In the genomic region with DNA sequence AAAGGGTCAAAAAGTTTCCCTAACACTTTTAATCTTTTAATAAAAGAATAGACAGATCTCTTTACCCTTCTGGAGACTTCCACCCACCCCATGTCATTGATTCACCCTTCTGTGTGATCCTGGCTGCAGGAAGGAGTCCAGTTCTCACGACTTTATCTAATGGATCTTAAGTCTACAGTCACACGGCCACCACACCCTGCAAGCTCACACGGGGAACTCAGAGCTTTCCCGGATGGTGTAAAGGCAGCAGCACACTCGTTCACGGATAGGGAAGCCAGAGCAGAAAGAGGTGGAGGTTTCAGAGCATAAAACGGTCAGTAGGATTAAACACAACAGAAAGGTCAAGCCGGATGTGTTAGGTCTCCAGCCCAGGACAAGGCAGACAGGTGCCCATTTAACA, we compare ENCODE assay signal across 27 mouse cellular contexts. TPM values are rescaled to one million over a fixed set of nuclear protein-coding genes. Genes with fewer than 3 reads are reported as not detected.
DNase-seq lines count a peak whose midpoint lies in the region; ATAC-seq and TF ChIP-seq lines count a peak whose summit lies in the region.
"Had no signal": no experiment of that assay in that cellular context is flagged by ENCODE, and none has a peak within 500 bp of the region (broad histone marks: within the 10 kb centered on the region; RNA-seq: fewer than 3 reads in every experiment).

No protein-coding gene starts in this region.

- no peak overlapping the region for H3K4me3 ChIP-seq in heart, embryonic 12.5 days
- H3K4me3 ChIP-seq in intestine, embryonic 15.5 days (replicated peaks) = no peak overlapping the region
- peak overlapping the region; percentile 46 for H3K4me3 ChIP-seq in small intestine, adult 2 months (ENCODE audit: low read depth, low read length)
- 0 out of 2 replicates have a peak overlapping the region, but pooled peaks have one; percentile 6 for H3K4me3 ChIP-seq in stomach, embryonic 16.5 days (replicated peaks; ENCODE audit: low read length)
- H3K4me3 ChIP-seq in hindbrain, embryonic 11.5 days (ENCODE audit: low read depth, low read length) = no peak overlapping the region
- H3K4me3 ChIP-seq: embryonic facial prominence, embryonic 12.5 days; embryonic facial prominence, embryonic 15.5 days; gastrocnemius, adult 2 months; heart, embryonic 13.5 days; hindbrain, embryonic 12.5 days; hindbrain, embryonic 15.5 days had no signal

- H3K27ac ChIP-seq in heart, embryonic 12.5 days (ENCODE audit: poor library complexity, severe bottlenecking) = no peak overlapping the region
- peak overlapping the region; percentile 39; the same call in 1 of the 2 replicates for H3K27ac ChIP-seq in intestine, embryonic 15.5 days
- peak overlapping the region; percentile 89 for H3K27ac ChIP-seq in small intestine, adult 2 months (ENCODE audit: insufficient read depth, low read depth, low read length)
- H3K27ac ChIP-seq in stomach, embryonic 16.5 days (ENCODE audit: low read length) = peak overlapping the region; percentile 75
- H3K27ac ChIP-seq in hindbrain, embryonic 11.5 days (ENCODE audit: low read depth, low read length) = no peak overlapping the region
- H3K27ac ChIP-seq: embryonic facial prominence, embryonic 12.5 days; embryonic facial prominence, embryonic 15.5 days; gastrocnemius, adult 2 months; heart, embryonic 13.5 days; hindbrain, embryonic 12.5 days; hindbrain, embryonic 15.5 days had no signal

- no peak overlapping the region for H3K4me2 ChIP-seq in heart, embryonic 12.5 days
- H3K4me2 ChIP-seq in intestine, embryonic 15.5 days (replicated peaks) = peak overlapping the region; percentile 2; the same call in 1 of the 2 replicates
- peak overlapping the region; percentile 21; the same call in 1 of the 2 replicates for H3K4me2 ChIP-seq in stomach, embryonic 16.5 days (ENCODE audit: low read depth, low read length)
- H3K4me2 ChIP-seq in hindbrain, embryonic 11.5 days (replicated peaks; ENCODE audit: low read depth, low read length) = no peak overlapping the region
- H3K4me2 ChIP-seq: embryonic facial prominence, embryonic 12.5 days; embryonic facial prominence, embryonic 15.5 days; heart, embryonic 13.5 days; hindbrain, embryonic 12.5 days; hindbrain, embryonic 15.5 days had no signal

- WGBS in heart, embryonic 12.5 days = 69% methylated on average over 8 of the region's 8 CpGs
- WGBS in intestine, embryonic 15.5 days = 42% methylated on average over 8 of the region's 8 CpGs
- 26% methylated on average over 8 of the region's 8 CpGs for WGBS in small intestine, adult 2 months
- 45% methylated on average over 8 of the region's 8 CpGs for WGBS in stomach, embryonic 16.5 days
- WGBS in hindbrain, embryonic 11.5 days = 78% methylated on average over 8 of the region's 8 CpGs

- DNase-seq in heart, adult 11 months = peak; percentile 7
- DNase-seq in hindbrain, embryonic 11.5 days (ENCODE audit: low spot score) = no peak
- no peak for DNase-seq in thymus, adult 18-20 months
- DNase-seq in MN1 (ENCODE audit: low spot score) = no peak
- DNase-seq: adrenal gland, adult 2 months; adrenal gland, postnatal 14 days; cerebellum, adult 11 months; cerebellum, adult 2 months; cerebellum, adult 9-11 months; cerebellum, postnatal 25 days; forebrain, postnatal 0 days; gastrocnemius, postnatal 14 days; heart, adult 18-20 months; heart, postnatal 14 days; heart, postnatal 4 days had no signal

- H3K9me3 ChIP-seq in heart, embryonic 12.5 days (replicated peaks) = no peaks in the 10 kb centered on the region
- H3K9me3 ChIP-seq in intestine, embryonic 15.5 days = no peaks in the 10 kb centered on the region
- no peaks in the 10 kb centered on the region for H3K9me3 ChIP-seq in stomach, embryonic 16.5 days (replicated peaks; ENCODE audit: control insufficient read depth, low read length)
- H3K9me3 ChIP-seq in hindbrain, embryonic 11.5 days (ENCODE audit: control insufficient read depth, low read length) = no peaks in the 10 kb centered on the region
- H3K9me3 ChIP-seq: embryonic facial prominence, embryonic 12.5 days; embryonic facial prominence, embryonic 15.5 days; heart, embryonic 13.5 days; hindbrain, embryonic 12.5 days; hindbrain, embryonic 15.5 days had no signal

- TF ChIP-seq CTCF in small intestine, adult 2 months (IDR thresholded peaks at IDR 0.05; ENCODE audit: extremely low read depth, insufficient read length, insufficient replicate concordance, low read depth, low read length) = no peak

- H3K4me1 ChIP-seq in heart, embryonic 12.5 days (replicated peaks) = peaks cover 15% of the 10 kb centered on the region
- H3K4me1 ChIP-seq in intestine, embryonic 15.5 days (replicated peaks) = peaks cover 18% of the 10 kb centered on the region
- peaks cover 15% of the 10 kb centered on the region for H3K4me1 ChIP-seq in small intestine, adult 2 months (ENCODE audit: control insufficient read depth, insufficient read depth, insufficient read length, low read length)
- H3K4me1 ChIP-seq in stomach, embryonic 16.5 days (ENCODE audit: control insufficient read depth, insufficient read depth, low read length) = peaks cover 8% of the 10 kb centered on the region
- H3K4me1 ChIP-seq in hindbrain, embryonic 11.5 days (replicated peaks; ENCODE audit: control insufficient read depth, insufficient read depth, low read length) = peaks cover 4% of the 10 kb centered on the region; the same call in 1 of the 2 replicates

- peaks cover 70% of the 10 kb centered on the region for H3K27me3 ChIP-seq in heart, embryonic 12.5 days (replicated peaks)
- H3K27me3 ChIP-seq in intestine, embryonic 15.5 days (replicated peaks) = peaks cover 33% of the 10 kb centered on the region
- 0 out of 2 replicates have a peak, but pooled peaks cover 4% of the 10 kb centered on the region for H3K27me3 ChIP-seq in small intestine, adult 2 months (ENCODE audit: control insufficient read depth, insufficient read depth, low read length)
- peaks cover 42% of the 10 kb centered on the region for H3K27me3 ChIP-seq in stomach, embryonic 16.5 days (ENCODE audit: control insufficient read depth, insufficient read depth, low read length)
- H3K27me3 ChIP-seq in hindbrain, embryonic 11.5 days (ENCODE audit: control insufficient read depth, insufficient read depth, low read length) = peaks cover 52% of the 10 kb centered on the region
- H3K27me3 ChIP-seq: Patski had no signal

- no peaks in the 10 kb centered on the region for H3K36me3 ChIP-seq in heart, embryonic 12.5 days
- no peaks in the 10 kb centered on the region for H3K36me3 ChIP-seq in intestine, embryonic 15.5 days
- H3K36me3 ChIP-seq in small intestine, adult 2 months (ENCODE audit: control insufficient read depth, insufficient read depth, low read length) = no peaks in the 10 kb centered on the region
- no peaks in the 10 kb centered on the region for H3K36me3 ChIP-seq in stomach, embryonic 16.5 days (ENCODE audit: control insufficient read depth, insufficient read depth, low read length)
- no peaks in the 10 kb centered on the region for H3K36me3 ChIP-seq in hindbrain, embryonic 11.5 days (ENCODE audit: control insufficient read depth, insufficient read depth, low read length)
- H3K36me3 ChIP-seq: embryonic facial prominence, embryonic 12.5 days; embryonic facial prominence, embryonic 15.5 days; heart, embryonic 13.5 days; hindbrain, embryonic 12.5 days; hindbrain, embryonic 15.5 days had no signal

- no peak for ATAC-seq in heart, embryonic 12.5 days (ENCODE audit: insufficient number of reproducible peaks, low FRiP score)
- ATAC-seq in intestine, embryonic 15.5 days = peak; percentile 37
- ATAC-seq in stomach, embryonic 16.5 days (ENCODE audit: insufficient read depth, low FRiP score) = no peak; the same call in 1 of the 2 replicates
- ATAC-seq in hindbrain, embryonic 11.5 days (ENCODE audit: low FRiP score) = no peak
- ATAC-seq: forebrain, embryonic 14.5 days; forebrain, postnatal 0 days; Patski had no signal

- no peak overlapping the region for H3K9ac ChIP-seq in heart, embryonic 12.5 days
- H3K9ac ChIP-seq in intestine, embryonic 15.5 days = no peak overlapping the region
- no peak overlapping the region for H3K9ac ChIP-seq in stomach, embryonic 16.5 days (ENCODE audit: low read length)
- no peak overlapping the region for H3K9ac ChIP-seq in hindbrain, embryonic 11.5 days (ENCODE audit: low read depth, low read length)
- H3K9ac ChIP-seq: embryonic facial prominence, embryonic 12.5 days; embryonic facial prominence, embryonic 15.5 days; forebrain, postnatal 0 days; heart, embryonic 13.5 days; hindbrain, embryonic 12.5 days; hindbrain, embryonic 15.5 days had no signal

- TF ChIP-seq POLR2A in small intestine, adult 2 months (IDR thresholded peaks at IDR 0.05; ENCODE audit: low read depth, low read length) = peak; percentile 40; the same call in 1 of the 2 replicates

RNA-seq across cellular contexts. Expression of gene Tmem30b, which starts 2.1 kb away (rescaled TPM):
- 0.18 and 0.36 TPM in 2 replicates for polyA plus RNA-seq in heart, embryonic 12.5 days (2016; fragmentation: Nextera tagmentation; extraction: Ambion mirVana)
- 63.4 and 67.5 TPM in 2 replicates for polyA plus RNA-seq in intestine, embryonic 15.5 days (2015; fragmentation: Nextera tagmentation; extraction: Ambion mirVana)
- 123 and 184 TPM in 2 replicates for polyA plus RNA-seq in small intestine, adult 2 months (2012; rRNA removed)
- polyA plus RNA-seq in stomach, embryonic 16.5 days (2015; fragmentation: Nextera tagmentation; extraction: Ambion mirVana) = 38.6 and 42.7 TPM in 2 replicates
- polyA plus RNA-seq in hindbrain, embryonic 11.5 days (2014; fragmentation: Nextera tagmentation; extraction: Ambion mirVana) = 3.1 and 3.3 TPM in 2 replicates
- polyA plus RNA-seq: Patski had no signal

RNA-seq across cellular contexts. Expression of gene Prkch, which starts 36.3 kb away (rescaled TPM):
- 19.5 and 20.0 TPM in 2 replicates for polyA plus RNA-seq in heart, embryonic 12.5 days (2016; fragmentation: Nextera tagmentation; extraction: Ambion mirVana)
- 7.3 and 7.7 TPM in 2 replicates for polyA plus RNA-seq in intestine, embryonic 15.5 days (2015; fragmentation: Nextera tagmentation; extraction: Ambion mirVana)
- polyA plus RNA-seq in small intestine, adult 2 months (2012; rRNA removed) = 1.9 and 3.2 TPM in 2 replicates
- polyA plus RNA-seq in stomach, embryonic 16.5 days (2015; fragmentation: Nextera tagmentation; extraction: Ambion mirVana) = 9.8 and 11.0 TPM in 2 replicates
- 9.1 and 10.5 TPM in 2 replicates for polyA plus RNA-seq in hindbrain, embryonic 11.5 days (2014; fragmentation: Nextera tagmentation; extraction: Ambion mirVana)

Comparison
In these comparisons a context has a peak if more than half of its experiments do, and no peak if none do; other contexts are left out.
1. H3K27ac ChIP-seq: peak in intestine, embryonic 15.5 days (single experiment), small intestine, adult 2 months (single experiment) and stomach, embryonic 16.5 days (single experiment); none in heart, embryonic 12.5 days (single experiment) and hindbrain, embryonic 11.5 days (single experiment).
2. H3K4me2 ChIP-seq: peak in intestine, embryonic 15.5 days (single experiment) and stomach, embryonic 16.5 days (single experiment); none in heart, embryonic 12.5 days (single experiment) and hindbrain, embryonic 11.5 days (single experiment).
3. H3K4me3 ChIP-seq: peak in small intestine, adult 2 months (single experiment) and stomach, embryonic 16.5 days (single experiment); none in heart, embryonic 12.5 days (single experiment), intestine, embryonic 15.5 days (single experiment) and hindbrain, embryonic 11.5 days (single experiment).